Mouse (Mus musculus) heart, postnatal 0 days (tissue): ENCODE measurements at regions not wholly inside any gene's neighbourhood (a gene's known extent, or its start where the extent isn't known, plus 50 kb on each side); places are given as distances from the start of the nearest gene placed in this dataset.

ENCODE experiments used
- CTCF ChIP-seq: IDR thresholded peaks from 2 replicates; pipeline ENCODE4 v1.5.1; 2016; ENCODE audit warnings: antibody characterized with exemption, control low read depth, low read depth
- EP300 ChIP-seq: IDR thresholded peaks from 2 replicates; pipeline ENCODE4 v1.6.1; 2016; ENCODE audit warnings: antibody characterized with exemption, low read depth

- TF ChIP-seq CTCF: no peak; the same call in 1 of the 2 replicates
- no peak for TF ChIP-seq EP300
These were observed 78.5 kb upstream of the Trib2 start for GRCm38 (mm10) chr12:15895215-15895614.
